Mouse (Mus musculus): ENCODE results near the gene Doc2b. TPM values are rescaled to one million over a fixed set of nuclear protein-coding genes. Genes with fewer than 3 reads are reported as not detected.

Gene Doc2b
- total and polyA plus RNA-seq, 3 experiments: not detected

GRCm38 (mm10) chr11:75841503-75841902 is 45.7 kb upstream of the Doc2b start:
- in situ Hi-C loops (cut with MboI; ENCODE audit: low pct_ligation_motif_present, low pct_unique_long_range_greater_than_20kb, low sequenced_read_pairs): no loop called here
- Histone ChIP-seq H3K9ac (ENCODE audit: insufficient read depth, low read depth) (no peak overlapping the region), H3K4me1 (ENCODE audit: control insufficient read depth in 1 of 2, insufficient read depth in 2 of 2) (peaks cover 2 to 47% of the 10 kb centered on the region in 2 experiments; a peak in 3 of 4 replicates), H3K27me3 (replicated peaks) (no peaks in the 10 kb centered on the region), H3K4me3 (replicated peaks in 1 of 3; ENCODE audit: low read depth in 2 of 3, low read length in 2 of 3, poor library complexity in 1 of 3) (no peak overlapping the region), H3K79me2 (replicated peaks; ENCODE audit: control insufficient read depth, extremely low read depth, insufficient read depth, poor library complexity, severe bottlenecking) (no peaks in the 10 kb centered on the region), H3K4me2 (ENCODE audit: insufficient read depth, low read depth, poor library complexity, severe bottlenecking) (no peak overlapping the region), H3K9me3 (replicated peaks; ENCODE audit: low read length) (no peaks in the 10 kb centered on the region), H3K36me3 (replicated peaks in 1 of 2; ENCODE audit: control insufficient read depth in 1 of 2, insufficient read depth in 1 of 2, low read length in 1 of 2) (no peaks in the 10 kb centered on the region), H3K27ac (ENCODE audit: insufficient read depth, low read depth) (no peak overlapping the region)
- dilution Hi-C loops (cut with MboI; ENCODE audit: extremely low pct_ligation_motif_present, extremely low pct_unique_long_range_greater_than_20kb, low sequenced_read_pairs): no loop called here
- no peak for DNase-seq (ENCODE audit: extremely low read depth)
- no peak for TF ChIP-seq MXI1 (IDR thresholded peaks at IDR 0.05; ENCODE audit: low read depth, low read length)
- no peak for TF ChIP-seq NELFE (IDR thresholded peaks at IDR 0.05; ENCODE audit: low read depth, low read length)
- no peak for TF ChIP-seq CTCF (conservative IDR thresholded peaks at IDR 0.05 in 1 of 2, IDR thresholded peaks at IDR 0.05 in 1 of 2; ENCODE audit: low read depth in 2 of 2, low read length in 2 of 2)
- no peak for TF ChIP-seq KAT2A (IDR thresholded peaks at IDR 0.05; ENCODE audit: insufficient replicate concordance, low read length)
- no peak for TF ChIP-seq ZNF384 (IDR thresholded peaks at IDR 0.05; ENCODE audit: low read depth, low read length)
- no peak for TF ChIP-seq MEF2A (IDR thresholded peaks at IDR 0.05; ENCODE audit: borderline replicate concordance, low read depth, low read length)
- no peak for TF ChIP-seq JUND (conservative IDR thresholded peaks at IDR 0.05; ENCODE audit: low read depth, low read length)
- TF ChIP-seq NRF1 (IDR thresholded peaks at IDR 0.05; ENCODE audit: low read depth, low read length): no peak
- TF ChIP-seq ZMIZ1 (IDR thresholded peaks at IDR 0.05; ENCODE audit: low read depth, low read length): no peak
- no peak for TF ChIP-seq USF2 (conservative IDR thresholded peaks at IDR 0.05; ENCODE audit: low read depth, low read length)
- no peak for TF ChIP-seq RAD21 (IDR thresholded peaks at IDR 0.05; ENCODE audit: low read depth, low read length)
- TF ChIP-seq TCF12 (IDR thresholded peaks at IDR 0.05; ENCODE audit: low read depth, low read length): no peak
- no peak for TF ChIP-seq SIN3A (IDR thresholded peaks at IDR 0.05; ENCODE audit: low read length)
- TF ChIP-seq ZC3H11A (IDR thresholded peaks at IDR 0.05; ENCODE audit: low read depth, low read length): no peak
- TF ChIP-seq TBP (conservative IDR thresholded peaks at IDR 0.05; ENCODE audit: low read depth, low read length): no peak
- TF ChIP-seq JUN (IDR thresholded peaks at IDR 0.05; ENCODE audit: insufficient read depth, low read depth, low read length): no peak
- no peak for TF ChIP-seq CHD2 (IDR thresholded peaks at IDR 0.05; ENCODE audit: low read length)
- TF ChIP-seq MAX (IDR thresholded peaks at IDR 0.05; ENCODE audit: low read length): no peak
- TF ChIP-seq POLR2A (IDR thresholded peaks at IDR 0.05; ENCODE audit: low read depth, low read length): no peak
- TF ChIP-seq USF1 (IDR thresholded peaks at IDR 0.05; ENCODE audit: low read depth, low read length): no peak

GRCm38 (mm10) chr11:75839536-75840430 is 43.9 kb upstream of the Doc2b start:
- H3K36me3 ChIP-seq (replicated peaks in 1 of 2; ENCODE audit: control insufficient read depth in 1 of 2, insufficient read depth in 1 of 2, low read length in 1 of 2): no peaks in the 10 kb centered on the region
- no peaks in the 10 kb centered on the region for H3K27me3 ChIP-seq (replicated peaks)
- in situ Hi-C loops (cut with MboI; ENCODE audit: low pct_ligation_motif_present, low pct_unique_long_range_greater_than_20kb, low sequenced_read_pairs) (no loop called here), dilution Hi-C loops (cut with MboI; ENCODE audit: extremely low pct_ligation_motif_present, extremely low pct_unique_long_range_greater_than_20kb, low sequenced_read_pairs) (no loop called here)
- no peak overlapping the region for H3K4me2 ChIP-seq (ENCODE audit: insufficient read depth, low read depth, poor library complexity, severe bottlenecking)
- H3K4me1 ChIP-seq (ENCODE audit: control insufficient read depth in 1 of 2, insufficient read depth in 2 of 2): peaks cover 2 to 52% of the 10 kb centered on the region in 2 experiments; a peak in 3 of 4 replicates
- no peaks in the 10 kb centered on the region for H3K79me2 ChIP-seq (replicated peaks; ENCODE audit: control insufficient read depth, extremely low read depth, insufficient read depth, poor library complexity, severe bottlenecking)
- H3K9me3 ChIP-seq (replicated peaks; ENCODE audit: low read length): no peaks in the 10 kb centered on the region
- TF ChIP-seq MEF2A (IDR thresholded peaks at IDR 0.05; ENCODE audit: borderline replicate concordance, low read depth, low read length): no peak
- TF ChIP-seq MXI1 (IDR thresholded peaks at IDR 0.05; ENCODE audit: low read depth, low read length): no peak
- TF ChIP-seq ZKSCAN1 (IDR thresholded peaks at IDR 0.05; ENCODE audit: borderline replicate concordance, low read depth, low read length): no peak
- no peak overlapping the region for H3K4me3 ChIP-seq (replicated peaks in 1 of 3; ENCODE audit: low read depth in 2 of 3, low read length in 2 of 3, poor library complexity in 1 of 3)
- H3K9ac ChIP-seq (ENCODE audit: insufficient read depth, low read depth): no peak overlapping the region
- DNase-seq (ENCODE audit: extremely low read depth): no peak
- no peak overlapping the region for H3K27ac ChIP-seq (ENCODE audit: insufficient read depth, low read depth)
